Mouse (Mus musculus) v-Abl transformed pro-B cells (cell line): Measurements from ENCODE around the gene Adam34.
"Not testable (repeated sequence)": the region's sequence is repeated elsewhere in the genome, so short reads cannot be mapped to it uniquely, and the experiment has no call there.

Source experiments
- in situ Hi-C, 2 experiments: fragments of 400-800 bp; cut with MboI; formaldehyde crosslinking; loops; one replicate each; pipeline ENCODE4 v1.15.1; 2025; ENCODE audit not compliant: unreplicated experiment in 2 of 2

Gene Adam34

DNA sequence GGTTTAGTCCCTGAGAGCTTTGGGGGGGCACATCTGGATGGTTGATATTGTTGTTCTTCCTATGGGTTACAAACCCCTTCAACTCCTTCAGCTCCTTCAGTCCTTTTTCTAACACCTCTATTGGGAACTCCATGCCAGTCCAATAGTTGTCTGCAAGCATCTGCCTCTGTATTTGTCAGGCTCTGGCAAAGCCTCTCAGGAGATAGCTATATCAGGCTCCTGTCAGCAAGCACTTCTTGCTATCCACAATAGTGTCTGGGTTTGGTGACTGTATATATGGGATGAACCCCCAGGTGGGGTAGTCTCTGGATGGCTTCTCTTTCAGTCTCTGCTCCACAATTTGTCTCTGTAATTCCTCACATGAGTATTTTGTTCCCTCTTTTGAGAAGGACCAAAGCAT, at the start of gene Adam34:
TSS of gene Adam34 (minus strand) at position 101 of the 400 bp plus-strand sequence.
- in situ Hi-C loops = no loop called here

DNA sequence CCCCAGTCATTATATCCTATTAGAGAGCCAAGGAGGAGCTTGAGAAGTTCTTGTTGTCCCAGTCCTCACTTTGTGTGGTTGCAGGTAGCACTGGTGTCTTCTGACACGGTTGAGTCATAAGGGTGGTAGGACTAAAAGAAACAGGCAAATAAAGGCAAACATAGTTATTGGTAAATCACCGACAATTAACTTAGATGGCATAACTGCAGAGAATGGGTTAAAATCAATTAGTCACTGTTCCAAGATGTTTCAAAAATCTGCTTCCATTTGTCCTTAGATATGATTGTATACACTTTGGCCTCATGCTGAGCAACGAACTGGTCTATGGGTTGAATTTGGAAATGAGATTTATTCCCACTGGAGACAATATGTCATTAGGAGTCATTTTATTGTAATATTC, 82.7 kb downstream of the Adam34 start, which contains the start of gene Gm5346:
TSS of gene Gm5346 (minus strand) at position 101 of the 400 bp plus-strand sequence.
- in situ Hi-C loops = no loop called here

DNA sequence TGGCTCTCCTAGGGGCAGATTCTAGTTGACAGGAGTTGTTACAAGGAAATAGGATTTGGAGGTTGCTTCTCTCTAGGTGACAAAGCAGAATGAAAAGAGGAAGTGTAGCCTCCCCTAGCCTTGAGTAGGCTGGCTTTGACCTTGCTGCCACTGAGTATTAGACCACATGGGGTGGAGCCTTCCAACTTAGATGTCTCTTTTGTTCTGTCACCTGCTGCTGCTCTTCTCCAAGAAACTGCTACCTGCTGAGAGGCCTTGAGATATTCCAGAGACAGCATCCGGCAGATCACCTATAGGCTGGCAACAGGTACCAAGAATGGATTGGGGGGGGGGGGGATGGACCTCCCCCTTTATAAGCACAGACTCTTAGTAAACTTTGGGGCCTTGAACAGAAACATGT, 93.8 kb downstream of the Adam34 start:
- in situ Hi-C loops = no loop called here

DNA sequence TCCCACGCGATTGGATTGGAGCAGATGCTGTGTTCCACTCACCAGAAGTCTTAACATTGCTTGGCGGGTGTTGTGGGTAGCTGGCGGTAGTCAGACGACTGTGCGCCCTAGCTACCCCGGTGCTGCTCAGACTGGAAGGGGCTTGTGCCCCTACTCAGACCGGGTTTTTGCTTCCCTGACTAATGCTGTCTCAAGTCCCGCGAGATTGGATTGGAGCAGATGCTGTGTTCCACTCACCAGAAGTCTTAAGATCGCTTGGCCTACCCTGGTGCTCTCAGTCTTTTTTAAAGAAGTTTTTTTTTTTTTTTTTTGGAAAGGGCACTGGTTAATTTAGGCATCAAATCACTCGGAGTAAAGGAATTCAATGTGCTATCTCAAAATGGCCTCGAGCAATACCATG, 106.2 kb downstream of the Adam34 start:
- in situ Hi-C loops = not testable (repeated sequence)

DNA sequence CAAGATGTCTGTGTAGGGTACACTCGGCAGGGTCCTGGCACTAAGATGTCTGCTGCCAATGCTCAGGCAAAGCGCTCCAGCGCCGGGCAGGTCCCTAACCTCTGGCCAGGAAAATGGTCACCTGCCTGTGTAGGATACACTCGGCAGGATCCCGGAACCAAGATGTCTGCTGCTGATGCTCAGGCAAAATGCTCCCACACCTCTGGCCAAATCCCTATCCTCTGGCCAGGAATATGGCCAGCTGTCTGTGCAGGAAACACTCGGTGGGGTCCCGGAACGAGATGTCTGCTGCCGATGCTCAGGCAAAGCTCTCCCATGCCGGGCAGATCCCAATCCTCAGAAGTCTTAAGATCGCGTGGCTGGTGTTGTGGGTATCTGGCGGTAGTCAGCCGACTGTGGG, 106.7 kb downstream of the Adam34 start:
- in situ Hi-C loops = not testable (repeated sequence)
